ENCODE assay signal across 14 mouse cellular contexts in genomic region chr13:78183986-78184385, GRCm38 (mm10). TPM values are rescaled to one million over a fixed set of nuclear protein-coding genes. Genes with fewer than 3 reads are reported as not detected.
DNase-seq lines count a peak whose midpoint lies in the region; ATAC-seq lines count a peak whose summit lies in the region.
"Had no signal": no experiment of that assay in that cellular context is flagged by ENCODE, and none has a peak within 500 bp of the region (broad histone marks: within the 10 kb centered on the region; RNA-seq: fewer than 3 reads in every experiment).

No protein-coding gene starts in this region.

- peak overlapping the region; percentile 43 for H3K9ac ChIP-seq in forebrain, embryonic 16.5 days (replicated peaks; ENCODE audit: low read depth, low read length)
- peak overlapping the region; percentile 47 for H3K9ac ChIP-seq in midbrain, embryonic 12.5 days (replicated peaks)
- no peak overlapping the region for H3K9ac ChIP-seq in stomach, embryonic 15.5 days
- H3K9ac ChIP-seq: limb, embryonic 13.5 days; lung, embryonic 14.5 days had no signal

- H3K27ac ChIP-seq in forebrain, embryonic 16.5 days (ENCODE audit: low read length), result peak overlapping the region; percentile 88
- H3K27ac ChIP-seq in midbrain, embryonic 12.5 days (replicated peaks), result peak overlapping the region; percentile 85
- H3K27ac ChIP-seq in stomach, embryonic 15.5 days, result 0 out of 2 replicates have a peak overlapping the region, but pooled peaks have one; percentile 21
- H3K27ac ChIP-seq: limb, embryonic 13.5 days had no signal

- peaks cover 24% of the 10 kb centered on the region for H3K27me3 ChIP-seq in forebrain, embryonic 16.5 days (replicated peaks; ENCODE audit: control insufficient read depth, insufficient read depth, low read length)
- H3K27me3 ChIP-seq in midbrain, embryonic 12.5 days, result peaks cover 59% of the 10 kb centered on the region
- H3K27me3 ChIP-seq in stomach, embryonic 15.5 days (replicated peaks), result peaks cover 36% of the 10 kb centered on the region

- no peaks in the 10 kb centered on the region for H3K36me3 ChIP-seq in forebrain, embryonic 16.5 days (ENCODE audit: control insufficient read depth, insufficient read depth)
- H3K36me3 ChIP-seq in midbrain, embryonic 12.5 days, result peaks cover 7% of the 10 kb centered on the region; the same call in 1 of the 2 replicates
- 0 out of 2 replicates have a peak, but pooled peaks cover 2% of the 10 kb centered on the region for H3K36me3 ChIP-seq in stomach, embryonic 15.5 days
- H3K36me3 ChIP-seq: limb, embryonic 13.5 days had no signal

- DNase-seq in retina, embryonic 14.5 days (ENCODE audit: low spot score), result peak; percentile 54
- DNase-seq in retina, postnatal 1 day, result no peak
- DNase-seq in frontal cortex, adult 2 months (ENCODE audit: extremely low spot score in 1 of 2, low spot score in 1 of 2), result no peak
- DNase-seq in thymus, postnatal 36 days, result no peak
- no peak for DNase-seq in adrenal gland, postnatal 14 days
- DNase-seq: heart, adult 18-20 months; kidney, adult 9 months; lung, embryonic 14.5 days; spleen, adult 18-20 months; thymus, postnatal 25 days had no signal

- peak; percentile 41 for ATAC-seq in forebrain, embryonic 16.5 days
- peak; percentile 66 for ATAC-seq in midbrain, embryonic 12.5 days (ENCODE audit: low FRiP score, low read depth)
- ATAC-seq in stomach, embryonic 15.5 days (ENCODE audit: insufficient read depth, low FRiP score, low read depth), result no peak

- peak overlapping the region; percentile 9; the same call in 1 of the 2 replicates for H3K4me3 ChIP-seq in forebrain, embryonic 16.5 days (replicated peaks; ENCODE audit: low read length)
- H3K4me3 ChIP-seq in midbrain, embryonic 12.5 days, result peak overlapping the region; percentile 44; the same call in 1 of the 2 replicates
- H3K4me3 ChIP-seq in stomach, embryonic 15.5 days (replicated peaks), result no peak overlapping the region
- H3K4me3 ChIP-seq: limb, embryonic 13.5 days had no signal

- peak overlapping the region; percentile 42 for H3K4me2 ChIP-seq in forebrain, embryonic 16.5 days (ENCODE audit: low read length)
- H3K4me2 ChIP-seq in midbrain, embryonic 12.5 days (replicated peaks), result peak overlapping the region; percentile 63
- no peak overlapping the region for H3K4me2 ChIP-seq in stomach, embryonic 15.5 days
- H3K4me2 ChIP-seq: limb, embryonic 13.5 days; lung, embryonic 14.5 days had no signal

- H3K9me3 ChIP-seq in forebrain, embryonic 16.5 days (ENCODE audit: control insufficient read depth, low read length), result no peaks in the 10 kb centered on the region
- H3K9me3 ChIP-seq in midbrain, embryonic 12.5 days, result no peaks in the 10 kb centered on the region
- no peaks in the 10 kb centered on the region for H3K9me3 ChIP-seq in stomach, embryonic 15.5 days
- H3K9me3 ChIP-seq: limb, embryonic 13.5 days had no signal

- 6% methylated on average over 5 of the region's 5 CpGs for WGBS in forebrain, embryonic 16.5 days
- WGBS in midbrain, embryonic 12.5 days, result 4% methylated on average over 5 of the region's 5 CpGs
- 25% methylated on average over 5 of the region's 5 CpGs for WGBS in stomach, embryonic 15.5 days

- peaks cover 38% of the 10 kb centered on the region for H3K4me1 ChIP-seq in forebrain, embryonic 16.5 days (replicated peaks; ENCODE audit: control insufficient read depth, insufficient read depth, low read length)
- peaks cover 52% of the 10 kb centered on the region for H3K4me1 ChIP-seq in midbrain, embryonic 12.5 days
- H3K4me1 ChIP-seq in stomach, embryonic 15.5 days, result peaks cover 9% of the 10 kb centered on the region; the same call in 1 of the 2 replicates

RNA-seq across cellular contexts. Expression of gene Nr2f1, which starts 15.6 kb away (rescaled TPM):
- 70.2 and 71.1 TPM in 2 replicates for polyA plus RNA-seq in forebrain, embryonic 16.5 days (2015; fragmentation: Nextera tagmentation; extraction: Ambion mirVana)
- polyA plus RNA-seq in midbrain, embryonic 12.5 days (2016; fragmentation: Nextera tagmentation; extraction: Ambion mirVana), result 62.3 and 84.1 TPM in 2 replicates
- 11.6 and 11.7 TPM in 2 replicates for polyA plus RNA-seq in stomach, embryonic 15.5 days (2015; fragmentation: Nextera tagmentation; extraction: Ambion mirVana)
- 115 and 123 TPM in 2 replicates for polyA plus RNA-seq in frontal cortex, adult 2 months (2012; rRNA removed)
- total RNA-seq in adrenal gland, postnatal 14 days (2021), result 19.6 and 22.0 TPM in 2 replicates

Comparison
In these comparisons a context has a peak if more than half of its experiments do, and no peak if none do; other contexts are left out.
1. H3K27ac ChIP-seq: peak in every context shown above with its lines; median percentile 88 in forebrain, embryonic 16.5 days; 85 in midbrain, embryonic 12.5 days; 21 in stomach, embryonic 15.5 days.